Mouse (Mus musculus) midbrain, embryonic 12.5 days (tissue): ENCODE results near the gene Yes1. TPM values are rescaled to one million over a fixed set of nuclear protein-coding genes. Genes with fewer than 3 reads are reported as not detected.
A peak's percentile ranks its signal among the peaks of the same experiment; 100 is the strongest.

ENCODE experiments used
- ATAC-seq: fragments of 200-750 bp; cut with Nextera tagmentation; 2 replicates; pipeline ENCODE4 v1.8.0; 2017; ENCODE audit warnings: low read depth, moderate TSS enrichment, moderate library complexity; ENCODE audit not compliant: low FRiP score
- H3K27ac ChIP-seq: fragments of 300-500 bp; sonication (generic); replicated peaks from 2 replicates; pipeline ENCODE4 v1.5.1; 2016; ENCODE audit warnings: mild to moderate bottlenecking
- H3K27me3 ChIP-seq: fragments of 300-500 bp; sonication (generic); 2 replicates; pipeline ENCODE4 v1.6.1; 2016; ENCODE audit warnings: mild to moderate bottlenecking
- H3K36me3 ChIP-seq: fragments of 300-500 bp; sonication (generic); 2 replicates; pipeline ENCODE4 v1.6.1; 2016
- H3K4me1 ChIP-seq: fragments of 300-500 bp; sonication (generic); 2 replicates; pipeline ENCODE4 v1.6.1; 2016
- H3K4me2 ChIP-seq: fragments of 300-500 bp; sonication (generic); replicated peaks from 2 replicates; pipeline ENCODE4 v1.6.1; 2016; ENCODE audit warnings: mild to moderate bottlenecking, moderate library complexity
- H3K4me3 ChIP-seq: fragments of 300-500 bp; sonication (generic); 2 replicates; pipeline ENCODE4 v1.5.1; 2016; ENCODE audit warnings: mild to moderate bottlenecking
- H3K9ac ChIP-seq: fragments of 300-500 bp; sonication (generic); replicated peaks from 2 replicates; pipeline ENCODE4 v1.6.1; 2016; ENCODE audit warnings: mild to moderate bottlenecking, moderate library complexity
- H3K9me3 ChIP-seq: fragments of 300-500 bp; sonication (generic); 2 replicates; pipeline ENCODE4 v1.6.1; 2016; ENCODE audit warnings: mild to moderate bottlenecking
- WGBS: fragments of 180-500 bp; shearing (Covaris S2); methylation state at CpG from one replicate; pipeline ENCODE4 v1.1.7; 2016; 5-methylcytosine and 5-hydroxymethylcytosine counted together
- polyA plus RNA-seq: library from polyadenylated mRNA; unstranded; fragments of >200 nt; fragmentation: Nextera tagmentation; extraction: Ambion mirVana; gene quantifications from 2 replicates; pipeline ENCODE4 v1.2.1, GENCODE M21; 2016

Yes1 gene
- 32.3 and 33.9 TPM in 2 replicates for polyA plus RNA-seq

DNA sequence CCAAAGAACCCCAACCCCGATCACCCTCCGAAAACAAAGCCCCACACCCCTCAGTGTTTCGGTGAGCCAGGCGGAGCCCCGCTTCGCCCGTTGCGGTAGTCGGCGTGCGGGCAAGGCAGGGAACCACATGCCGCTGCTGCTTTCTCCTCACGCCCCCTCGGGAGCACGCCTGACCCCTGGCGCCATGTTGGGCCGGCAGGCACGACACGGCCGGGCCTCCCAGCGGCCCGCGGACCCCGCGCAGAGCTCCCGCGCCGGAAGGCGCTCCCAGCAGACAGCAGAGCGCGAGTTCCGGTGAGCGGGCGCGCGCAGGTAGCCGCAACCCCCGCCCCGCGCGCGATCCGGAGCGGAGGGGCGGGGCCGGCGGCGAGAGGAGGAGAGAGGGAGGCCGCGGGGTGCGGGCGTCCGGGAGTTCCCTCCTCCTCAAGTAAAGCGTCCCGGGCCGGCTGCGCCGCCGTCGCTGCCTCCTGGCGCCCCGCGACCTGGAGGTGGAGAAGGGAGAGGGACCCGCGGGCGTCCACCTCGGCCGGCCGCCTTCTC lies at the start of gene Yes1:
Gene Yes1 (plus strand): TSS at position 371 of the 540 bp plus-strand sequence.
- peak within 1 kb of the TSS; percentile 93 for H3K27ac ChIP-seq
- peak within 1 kb of the TSS; percentile 81 for H3K9ac ChIP-seq
- no peaks in the 10 kb centered on the region for H3K9me3 ChIP-seq
- no peaks in the 10 kb centered on the region for H3K36me3 ChIP-seq
- WGBS, result under 1% methylated on average over 47 of the region's 69 CpGs
- peak within 1 kb of the TSS; percentile 87 for H3K4me3 ChIP-seq
- H3K4me1 ChIP-seq, result peaks cover 13% of the 10 kb centered on the region
- peak; percentile 94 for ATAC-seq
- H3K4me2 ChIP-seq, result peak within 1 kb of the TSS; percentile 69
- no peaks in the 10 kb centered on the region for H3K27me3 ChIP-seq

DNA sequence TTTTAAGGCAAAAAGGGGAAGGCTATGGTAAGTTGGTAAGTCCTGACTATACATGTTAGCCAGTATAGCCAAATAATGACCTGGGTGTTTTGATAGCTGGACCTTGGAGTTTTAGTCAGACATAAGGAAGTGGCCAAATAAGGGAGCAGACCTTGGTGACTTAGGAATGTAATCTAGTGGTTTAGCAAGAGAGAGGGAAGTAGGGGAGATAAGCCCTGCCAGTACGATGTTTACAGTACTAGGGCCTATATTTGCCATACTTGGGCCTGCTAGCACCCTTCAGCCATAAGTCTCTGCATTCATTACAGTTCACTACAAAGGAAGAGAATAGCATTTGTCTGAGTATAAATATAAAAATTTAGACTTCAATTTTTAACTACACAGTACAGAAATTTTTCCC lies 46.3 kb upstream of the Yes1 start:
- no peak for ATAC-seq
- Histone ChIP-seq H3K9ac (no peak overlapping the region), H3K4me2 (no peak overlapping the region), H3K4me3 (no peak overlapping the region), H3K27ac (no peak overlapping the region), H3K9me3 (no peaks in the 10 kb centered on the region), H3K36me3 (no peaks in the 10 kb centered on the region), H3K4me1 (no peaks in the 10 kb centered on the region), H3K27me3 (no peaks in the 10 kb centered on the region)
- 79% methylated on average over 1 of the region's 1 CpGs for WGBS

DNA sequence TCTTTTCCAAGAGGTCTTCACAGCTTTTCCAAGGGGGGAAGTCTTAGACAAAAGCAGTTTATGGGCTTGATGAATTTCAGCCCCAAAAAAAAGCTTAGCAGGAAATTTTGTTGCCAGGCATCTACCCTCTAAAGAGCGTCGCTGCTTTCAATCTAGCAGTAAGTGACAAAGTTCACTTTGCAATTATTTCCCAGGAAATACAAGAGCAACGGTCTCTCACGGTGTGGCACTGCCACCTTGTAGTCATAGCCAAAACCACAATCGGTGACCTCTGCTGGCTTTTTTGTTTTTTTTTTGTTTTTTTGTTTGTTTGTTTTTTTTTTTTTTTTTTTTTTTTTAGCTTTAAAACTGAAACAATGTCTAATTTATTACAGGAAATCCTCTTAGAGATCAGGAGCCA lies 39.2 kb upstream of the Yes1 start:
- Histone ChIP-seq H3K27me3 (no peaks in the 10 kb centered on the region), H3K9me3 (no peaks in the 10 kb centered on the region), H3K4me3 (no peak overlapping the region), H3K9ac (no peak overlapping the region), H3K27ac (no peak overlapping the region), H3K36me3 (no peaks in the 10 kb centered on the region), H3K4me2 (no peak overlapping the region), H3K4me1 (no peaks in the 10 kb centered on the region)
- no peak for ATAC-seq
- 87% methylated on average over 5 of the region's 5 CpGs for WGBS

DNA sequence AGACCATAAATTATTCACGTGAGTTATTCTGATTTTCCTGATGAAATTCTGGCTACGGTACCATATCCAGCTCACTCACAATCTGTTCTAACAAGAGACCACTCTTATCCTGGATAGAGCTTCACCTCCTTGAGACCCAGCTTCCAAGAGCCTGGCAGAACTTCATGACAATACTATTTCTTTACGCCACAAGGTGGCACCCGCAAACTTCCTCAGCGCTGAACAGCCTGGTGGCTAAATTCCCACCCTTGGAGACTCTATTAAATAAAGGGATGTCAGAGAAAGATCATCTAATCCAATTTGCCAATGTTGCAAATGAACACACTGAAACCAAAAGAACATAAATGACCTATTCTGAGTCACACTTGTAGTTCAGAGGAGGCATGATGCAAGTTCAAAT lies 22.8 kb upstream of the Yes1 start:
- Histone ChIP-seq H3K9me3 (no peaks in the 10 kb centered on the region), H3K9ac (no peak overlapping the region), H3K4me1 (no peaks in the 10 kb centered on the region), H3K27me3 (no peaks in the 10 kb centered on the region), H3K36me3 (no peaks in the 10 kb centered on the region), H3K27ac (no peak overlapping the region), H3K4me3 (no peak overlapping the region), H3K4me2 (no peak overlapping the region)
- ATAC-seq, result no peak
- 14% methylated on average over 5 of the region's 5 CpGs for WGBS

DNA sequence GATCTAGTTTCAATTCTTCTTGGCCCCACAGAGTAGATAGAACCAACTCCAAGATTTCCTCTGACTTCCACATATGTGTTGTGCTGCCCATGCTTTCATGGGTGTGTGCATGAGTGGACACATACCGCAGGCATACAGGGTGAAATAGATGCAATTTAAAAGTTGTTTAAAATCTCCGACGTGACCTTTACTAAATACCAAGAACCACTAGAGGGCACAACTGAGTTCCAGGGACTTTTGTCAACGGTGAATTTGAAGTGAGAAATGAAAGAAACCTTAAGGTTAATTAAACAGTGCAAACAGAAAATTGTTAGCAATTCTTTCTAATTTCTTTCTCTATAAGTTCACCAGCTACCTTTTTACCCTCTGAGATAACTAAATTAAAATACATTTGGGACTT lies 17.2 kb upstream of the Yes1 start:
- no peaks in the 10 kb centered on the region for H3K4me1 ChIP-seq

DNA sequence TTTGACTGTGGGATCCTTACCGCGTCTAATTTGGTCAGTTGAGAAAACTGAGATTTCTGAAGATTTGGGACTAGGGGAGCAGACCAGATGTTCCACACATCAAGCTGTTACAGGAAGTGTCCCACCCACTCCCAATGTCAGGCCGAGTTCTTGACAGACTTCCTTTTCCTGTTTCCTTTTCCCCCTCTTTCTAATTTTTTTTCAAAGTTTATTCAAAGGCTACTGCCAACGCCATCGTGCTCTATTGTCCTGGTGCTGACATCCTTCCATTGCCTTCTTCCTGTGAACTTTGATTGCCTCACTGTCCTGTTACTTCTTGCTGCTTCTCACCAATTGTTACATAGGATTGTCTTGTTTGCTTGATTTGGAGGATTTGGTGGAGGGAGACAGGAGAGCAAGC lies 16.6 kb upstream of the Yes1 start:
- Histone ChIP-seq H3K9ac (no peak overlapping the region), H3K4me3 (no peak overlapping the region), H3K27me3 (no peaks in the 10 kb centered on the region), H3K36me3 (no peaks in the 10 kb centered on the region), H3K4me2 (no peak overlapping the region), H3K27ac (no peak overlapping the region), H3K4me1 (no peaks in the 10 kb centered on the region), H3K9me3 (no peaks in the 10 kb centered on the region)
- WGBS, result 81% methylated on average over 5 of the region's 5 CpGs
- ATAC-seq, result no peak

More for the DNA sequence above, 17.2 kb upstream of the Yes1 start:
- Histone ChIP-seq H3K27ac (no peak overlapping the region), H3K4me2 (no peak overlapping the region), H3K9me3 (no peaks in the 10 kb centered on the region), H3K4me3 (no peak overlapping the region), H3K36me3 (no peaks in the 10 kb centered on the region), H3K27me3 (no peaks in the 10 kb centered on the region), H3K9ac (no peak overlapping the region)
- 24% methylated on average over 4 of the region's 4 CpGs for WGBS
- no peak for ATAC-seq

DNA sequence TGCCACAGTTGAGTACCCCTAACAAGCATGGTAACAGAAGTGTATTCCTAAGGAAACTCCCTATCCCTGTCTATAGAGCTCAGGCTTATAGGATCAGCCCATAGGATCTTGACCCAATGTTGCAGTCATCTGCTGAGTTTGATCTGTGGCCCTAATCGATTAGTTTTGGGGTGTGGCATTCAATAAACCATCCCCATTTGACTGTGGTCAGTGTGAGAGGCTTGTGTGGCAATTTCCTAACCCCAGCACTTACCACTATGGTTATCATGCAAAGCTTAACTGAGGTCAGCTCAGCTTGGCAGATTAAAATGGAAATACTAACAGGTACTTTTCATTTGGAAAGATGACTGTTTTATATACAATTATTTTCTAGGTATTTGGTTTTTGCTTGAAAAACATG lies 5.1 kb upstream of the Yes1 start:
- H3K27me3 ChIP-seq, result no peaks in the 10 kb centered on the region
- ATAC-seq, result no peak
- no peak overlapping the region for H3K4me3 ChIP-seq
- WGBS, result 76% methylated on average over 1 of the region's 1 CpGs
- no peaks in the 10 kb centered on the region for H3K36me3 ChIP-seq
- H3K4me2 ChIP-seq, result no peak overlapping the region
- no peak overlapping the region for H3K9ac ChIP-seq
- H3K4me1 ChIP-seq, result peaks cover 5% of the 10 kb centered on the region; the same call in 1 of the 2 replicates
- no peak overlapping the region for H3K27ac ChIP-seq
- H3K9me3 ChIP-seq, result no peaks in the 10 kb centered on the region

DNA sequence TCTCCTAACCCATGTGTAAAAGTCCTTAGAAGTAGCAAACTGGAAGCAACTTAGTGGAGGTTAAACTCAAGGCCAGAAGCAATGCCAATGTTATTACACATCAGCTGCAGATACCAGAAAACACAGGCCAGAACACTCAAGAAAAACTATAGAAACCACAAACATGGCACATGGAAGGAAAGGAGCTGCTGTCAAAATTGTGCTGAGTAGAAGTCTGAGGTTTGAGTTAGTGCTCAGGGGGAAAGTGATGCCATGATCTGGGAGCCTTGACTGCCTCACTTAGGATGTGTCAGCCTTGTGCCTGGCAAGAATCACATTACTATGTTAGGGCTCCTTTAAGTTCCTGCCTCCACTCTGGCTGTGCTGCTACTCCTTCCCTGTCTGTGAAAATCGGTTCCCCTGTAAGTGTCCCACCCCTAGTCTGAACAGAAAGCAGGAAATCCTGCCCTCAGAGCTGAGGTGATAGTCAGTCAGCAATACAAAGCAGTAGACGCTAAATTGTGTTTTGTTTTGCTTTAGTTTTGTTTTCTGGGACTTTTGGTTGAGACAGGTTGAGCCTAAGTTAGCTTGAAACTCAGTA lies 3.1 kb upstream of the Yes1 start:
- peaks cover 8% of the 10 kb centered on the region for H3K4me1 ChIP-seq
- H3K27me3 ChIP-seq, result no peaks in the 10 kb centered on the region
- ATAC-seq, result no peak
- no peaks in the 10 kb centered on the region for H3K9me3 ChIP-seq
- H3K4me2 ChIP-seq, result no peak overlapping the region
- H3K4me3 ChIP-seq, result no peak overlapping the region
- 0 out of 2 replicates have a peak overlapping the region, but pooled peaks have one; percentile 6 for H3K27ac ChIP-seq
- H3K36me3 ChIP-seq, result no peaks in the 10 kb centered on the region
- 51% methylated on average over 2 of the region's 2 CpGs for WGBS
- H3K9ac ChIP-seq, result no peak overlapping the region

DNA sequence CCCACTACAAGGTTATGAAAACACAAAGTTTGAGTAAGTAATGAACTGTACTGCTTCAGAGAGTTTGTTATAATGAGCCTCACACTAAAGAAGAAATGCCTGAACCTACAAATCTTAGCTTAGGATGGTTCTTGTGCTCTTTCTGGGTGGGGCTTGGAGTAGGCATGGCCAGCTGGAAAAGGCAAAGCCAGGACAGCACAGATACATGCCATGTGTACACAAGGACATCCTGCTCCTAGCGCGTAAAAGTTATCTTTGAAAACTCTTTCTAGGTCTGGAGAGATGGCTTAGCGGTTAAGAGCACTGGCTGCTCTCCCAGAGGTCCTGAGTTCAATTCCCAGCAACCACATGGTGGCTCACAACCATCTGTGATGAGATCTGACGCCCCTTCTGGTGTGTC lies 2.5 kb upstream of the Yes1 start:
- Histone ChIP-seq H3K4me2 (no peak overlapping the region), H3K4me3 (no peak overlapping the region), H3K36me3 (no peaks in the 10 kb centered on the region), H3K9me3 (no peaks in the 10 kb centered on the region), H3K27me3 (no peaks in the 10 kb centered on the region), H3K27ac (0 out of 2 replicates have a peak overlapping the region, but pooled peaks have one; percentile 6), H3K9ac (no peak overlapping the region), H3K4me1 (peaks cover 8% of the 10 kb centered on the region)
- ATAC-seq, result no peak
- WGBS, result 87% methylated on average over 4 of the region's 4 CpGs

DNA sequence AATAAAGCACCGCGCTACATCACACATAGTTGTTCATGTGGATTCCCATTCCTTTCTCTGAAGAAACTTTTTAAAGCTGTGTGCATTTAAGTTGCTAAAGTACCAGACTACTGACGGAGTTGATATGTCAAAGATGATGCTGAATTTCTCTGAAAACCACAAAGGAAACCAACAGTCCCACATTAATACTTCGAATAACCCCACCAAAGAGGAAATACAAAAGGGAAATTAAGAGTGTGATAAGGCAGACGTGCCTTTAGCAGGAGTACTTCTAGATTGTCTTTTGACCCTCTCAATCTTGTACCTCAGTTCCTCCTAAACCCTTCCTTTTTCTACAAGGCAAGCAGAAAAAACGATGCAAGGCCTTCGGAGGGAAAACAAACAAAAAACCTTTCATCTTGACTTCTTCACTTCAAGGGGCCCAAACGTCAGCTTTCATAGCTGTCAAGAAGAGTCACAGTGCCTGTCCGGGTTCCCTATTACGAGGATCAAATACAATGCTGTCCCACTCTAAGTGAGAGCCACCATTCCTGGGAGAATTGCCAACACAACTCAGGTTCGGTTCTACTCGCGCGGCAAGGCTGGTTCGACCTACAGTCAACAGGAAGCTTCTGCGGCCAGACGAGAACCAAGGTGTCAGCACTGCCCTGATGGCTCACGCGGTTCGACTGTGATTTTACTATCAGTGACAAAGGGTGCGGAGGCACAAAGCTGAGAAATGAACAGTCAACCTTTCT lies 739 bp upstream of the Yes1 start:
- peak overlapping the region; percentile 87 for H3K4me3 ChIP-seq
- 18% methylated on average over 21 of the region's 21 CpGs for WGBS
- H3K27me3 ChIP-seq, result no peaks in the 10 kb centered on the region
- peak overlapping the region; percentile 81 for H3K9ac ChIP-seq
- H3K4me1 ChIP-seq, result peaks cover 13% of the 10 kb centered on the region
- H3K9me3 ChIP-seq, result no peaks in the 10 kb centered on the region
- peak overlapping the region; percentile 93 for H3K27ac ChIP-seq
- ATAC-seq, result no peak; the same call in 1 of the 2 replicates
- no peaks in the 10 kb centered on the region for H3K36me3 ChIP-seq
- H3K4me2 ChIP-seq, result peak overlapping the region; percentile 69

DNA sequence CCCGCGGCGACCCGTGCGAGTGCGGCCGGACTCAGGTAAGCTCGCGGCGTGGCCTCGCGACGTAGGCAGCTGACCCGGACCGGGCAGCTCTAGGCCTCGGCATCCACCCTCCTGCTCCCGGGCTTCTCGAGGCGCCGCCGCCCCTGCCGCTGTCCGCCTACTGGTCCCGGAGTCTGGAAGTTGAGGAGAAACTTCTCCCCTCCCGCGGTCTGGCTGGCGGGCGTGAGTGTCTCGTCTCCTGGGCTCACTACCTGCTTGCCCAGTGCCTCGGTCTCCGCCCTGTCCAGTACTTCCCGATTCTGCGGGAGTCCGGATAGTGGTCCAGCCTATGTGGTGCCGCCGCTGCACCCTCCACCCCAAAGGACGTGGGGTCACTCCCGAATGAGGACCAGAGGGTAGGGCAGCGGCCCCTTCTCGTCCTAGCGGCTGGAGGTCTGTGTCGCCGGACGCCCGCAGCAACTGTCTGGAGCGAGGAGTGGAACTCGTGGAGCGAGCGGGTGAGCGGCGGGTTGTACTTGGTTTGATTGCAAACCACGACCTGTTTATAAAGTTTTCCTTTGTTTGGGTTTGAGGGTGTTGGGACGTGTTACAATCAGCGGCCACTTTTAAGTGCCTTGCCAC lies 480 bp downstream of the Yes1 start:
- Histone ChIP-seq H3K9me3 (no peaks in the 10 kb centered on the region), H3K4me1 (peaks cover 13% of the 10 kb centered on the region), H3K27ac (peak overlapping the region; percentile 93), H3K4me3 (peak overlapping the region; percentile 87), H3K36me3 (no peaks in the 10 kb centered on the region), H3K9ac (peak overlapping the region; percentile 81), H3K27me3 (no peaks in the 10 kb centered on the region), H3K4me2 (peak overlapping the region; percentile 69)
- peak; percentile 86 for ATAC-seq
- WGBS, result under 1% methylated on average over 52 of the region's 54 CpGs

DNA sequence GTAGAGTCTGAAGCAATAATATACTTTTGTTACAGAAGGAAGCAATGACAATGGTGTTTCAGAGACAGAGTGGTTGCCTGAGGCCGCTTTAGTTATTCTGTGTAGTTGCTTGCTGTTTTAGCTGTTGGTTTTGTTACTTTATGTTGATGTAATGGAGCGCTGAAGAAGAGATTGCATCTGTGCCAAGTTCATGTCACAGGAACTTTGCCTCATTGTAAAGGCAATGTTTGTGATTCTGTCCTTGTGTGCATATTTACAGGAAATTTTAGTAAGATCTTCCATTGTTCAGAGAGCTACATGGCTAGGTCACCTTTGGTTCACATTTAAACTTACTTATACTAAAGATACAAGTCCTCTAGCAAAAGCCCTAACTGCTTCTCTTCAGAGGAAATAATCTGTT lies 3.3 kb downstream of the Yes1 start:
- ATAC-seq, result no peak
- Histone ChIP-seq H3K4me3 (no peak overlapping the region), H3K4me1 (peaks cover 13% of the 10 kb centered on the region), H3K27ac (peak overlapping the region; percentile 20; the same call in 1 of the 2 replicates), H3K9ac (no peak overlapping the region), H3K4me2 (no peak overlapping the region), H3K36me3 (no peaks in the 10 kb centered on the region), H3K27me3 (no peaks in the 10 kb centered on the region), H3K9me3 (no peaks in the 10 kb centered on the region)
- 88% methylated on average over 2 of the region's 2 CpGs for WGBS
